Mouse (Mus musculus) neural tube, embryonic 10.5 days (tissue): Measurements from ENCODE around the gene Gm10192.
"Not testable (repeated sequence)": the region's sequence is repeated elsewhere in the genome, so short reads cannot be mapped to it uniquely, and the experiment has no call there.

ENCODE experiments used
- DNase-seq: peaks from one replicate; pipeline ENCODE4 v3.0.0-alpha.2; 2017; ENCODE audit warnings: low spot score; ENCODE audit errors: extremely low spot score

The Gm10192 gene

GRCm38 (mm10) chr4:97183066-97183465 lies at the start of gene Gm10192:
Gene Gm10192, minus strand, starts transcription at chr4:97183166.
- not testable (repeated sequence) for DNase-seq

DNA sequence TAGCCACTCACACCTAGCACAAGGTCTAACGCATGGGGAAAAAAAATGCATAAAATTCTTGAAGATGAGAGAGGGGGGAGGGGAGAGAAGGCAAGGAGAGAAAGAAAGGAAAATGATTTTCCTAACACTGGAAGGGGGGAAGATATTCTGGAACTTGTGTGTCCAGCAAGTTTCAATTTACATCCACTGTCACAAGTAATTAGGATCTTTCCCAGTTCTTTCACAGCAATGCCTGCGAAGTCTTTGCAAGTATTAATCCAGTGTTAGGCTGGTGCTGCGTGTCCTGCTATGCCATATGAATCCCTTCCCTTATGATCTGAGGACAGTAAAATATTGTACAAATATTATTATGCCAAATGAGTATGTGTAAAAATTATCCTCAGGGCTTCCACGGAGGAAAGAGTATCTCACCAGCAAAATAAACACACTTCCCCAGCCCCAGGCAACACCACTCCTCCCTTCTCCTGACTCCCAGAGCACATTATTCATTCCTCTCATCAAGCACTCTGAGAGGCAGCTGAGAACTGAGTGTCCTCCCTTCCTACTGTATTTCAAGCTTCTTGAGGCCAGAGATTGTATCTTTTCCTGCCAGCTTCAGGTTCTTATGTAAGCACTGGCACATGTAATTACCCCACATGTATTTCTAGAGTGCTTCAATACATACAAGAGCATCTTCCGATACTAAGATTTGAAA lies 47.6 kb upstream of the Gm10192 start:
- DNase-seq = no peak

DNA sequence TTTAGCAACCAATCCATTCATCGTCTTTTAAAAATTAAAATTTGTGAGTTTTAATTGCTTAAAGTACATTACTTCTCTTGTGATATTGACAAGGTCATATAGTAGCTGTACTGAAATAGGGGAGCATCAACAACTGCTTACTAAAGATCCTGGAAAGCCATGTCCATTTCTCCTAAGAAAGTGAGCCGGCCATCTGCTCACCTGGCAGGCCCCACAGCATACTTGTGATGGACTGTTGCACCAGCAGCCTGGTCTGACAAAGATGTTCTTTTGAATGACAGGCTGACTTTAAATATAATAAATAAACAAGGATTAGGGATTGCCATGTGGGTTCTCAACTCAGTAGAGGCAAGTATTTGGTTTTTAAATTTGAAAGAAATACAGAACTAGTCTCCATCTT lies 36.7 kb upstream of the Gm10192 start:
- no peak for DNase-seq

- DNase-seq = no peak
Observed at GRCm38 (mm10) chr4:97217906-97218305, 34.9 kb upstream of the Gm10192 start.

GRCm38 (mm10) chr4:97212514-97212913 lies 29.5 kb upstream of the Gm10192 start:
- DNase-seq = no peak

DNA sequence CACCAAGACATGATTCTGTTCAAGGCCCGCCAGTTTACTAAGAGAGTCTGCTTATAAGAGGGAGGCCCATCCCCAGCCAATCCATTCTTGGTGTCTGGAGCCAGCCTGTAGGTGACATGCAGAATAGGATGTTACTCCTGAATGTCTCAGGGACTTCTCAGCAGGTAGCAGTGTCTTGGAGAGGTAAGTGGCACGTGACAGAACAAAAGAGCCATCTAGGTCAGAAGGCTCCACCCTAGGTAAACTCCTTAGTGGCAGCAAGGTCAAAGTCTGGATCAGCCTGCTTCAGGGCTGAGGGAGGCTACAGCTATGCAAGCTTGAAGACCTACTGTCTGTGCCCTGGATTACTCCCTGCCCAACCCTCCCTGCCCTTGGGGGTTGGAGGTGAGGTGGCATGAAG lies 20.0 kb upstream of the Gm10192 start:
- DNase-seq = not testable (repeated sequence)

GRCm38 (mm10) chr4:97193176-97193575 lies 10.2 kb upstream of the Gm10192 start:
- DNase-seq = no peak

GRCm38 (mm10) chr4:97192601-97193000 lies 9.6 kb upstream of the Gm10192 start:
- no peak for DNase-seq

GRCm38 (mm10) chr4:97180396-97180795 lies 2.6 kb downstream of the Gm10192 start:
- DNase-seq = no peak

GRCm38 (mm10) chr4:97156841-97157345 lies 26.1 kb downstream of the Gm10192 start:
- DNase-seq = no peak

- no peak for DNase-seq
Observed at GRCm38 (mm10) chr4:97156084-97156483, 26.9 kb downstream of the Gm10192 start.

DNA sequence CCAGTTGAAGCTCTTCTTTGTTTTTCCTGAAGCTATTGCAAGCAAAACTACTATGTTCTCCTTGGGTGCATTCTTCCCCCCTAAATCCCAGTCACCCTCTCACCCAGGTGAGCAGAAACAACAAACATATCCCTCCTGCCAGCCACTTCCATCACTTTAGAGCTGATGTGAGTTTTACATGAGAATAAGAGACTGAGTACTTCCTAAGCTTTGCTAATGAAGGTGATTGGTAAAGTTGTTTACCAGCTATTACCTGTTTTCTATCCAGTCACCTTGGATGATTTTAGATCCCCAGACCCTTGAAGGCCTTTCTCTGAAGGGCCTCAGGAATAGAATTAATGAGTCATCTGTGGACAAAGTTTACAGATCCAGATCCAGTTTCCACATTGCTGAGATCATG lies 29.4 kb downstream of the Gm10192 start:
- no peak for DNase-seq

- no peak for DNase-seq
Observed at GRCm38 (mm10) chr4:97142484-97142883, 40.5 kb downstream of the Gm10192 start.
